Mouse (Mus musculus) cortical plate, adult 2 months (tissue): ENCODE data around the gene Itih4. TPM values are rescaled to one million over a fixed set of nuclear protein-coding genes. Genes with fewer than 3 reads are reported as not detected.

Experiments
- H3K27ac ChIP-seq: fragments of 200-500 bp; 2 replicates; pipeline ENCODE4 v1.5.1; 2012; ENCODE audit warnings: low read length, control low read depth, inconsistent platforms; ENCODE audit not compliant: insufficient read depth
- H3K4me1 ChIP-seq: fragments of 200-500 bp; 2 replicates; pipeline ENCODE4 v1.6.1; 2011; ENCODE audit warnings: low read length; ENCODE audit not compliant: control insufficient read depth, insufficient read depth
- H3K4me3 ChIP-seq: fragments of 200-500 bp; 2 replicates; pipeline ENCODE4 v1.5.1; 2011; ENCODE audit warnings: mild to moderate bottlenecking, low read length, control low read depth; ENCODE audit not compliant: insufficient read depth
- CTCF ChIP-seq: fragments of 200-500 bp; IDR thresholded peaks from 2 replicates; pipeline ENCODE4 v1.5.1; 2011; ENCODE audit warnings: mild to moderate bottlenecking, control low read depth, low read length; ENCODE audit not compliant: insufficient read depth; ENCODE audit errors: extremely low read depth
- POLR2A ChIP-seq: fragments of 200-500 bp; IDR thresholded peaks from 2 replicates; pipeline ENCODE4 v1.6.1; 2011; ENCODE audit warnings: mild to moderate bottlenecking, low read length, control low read depth; ENCODE audit not compliant: insufficient read depth; ENCODE audit errors: extremely low read depth
- polyA plus RNA-seq: library from polyadenylated mRNA; depleted of rRNA; stranded (reverse); fragments of >200 nt; gene quantifications from 2 replicates; pipeline ENCODE4 v1.2.3, GENCODE M21; 2012; rRNA removed

Gene Itih4
- 0.04 and 0.09 TPM in 2 replicates for polyA plus RNA-seq

DNA sequence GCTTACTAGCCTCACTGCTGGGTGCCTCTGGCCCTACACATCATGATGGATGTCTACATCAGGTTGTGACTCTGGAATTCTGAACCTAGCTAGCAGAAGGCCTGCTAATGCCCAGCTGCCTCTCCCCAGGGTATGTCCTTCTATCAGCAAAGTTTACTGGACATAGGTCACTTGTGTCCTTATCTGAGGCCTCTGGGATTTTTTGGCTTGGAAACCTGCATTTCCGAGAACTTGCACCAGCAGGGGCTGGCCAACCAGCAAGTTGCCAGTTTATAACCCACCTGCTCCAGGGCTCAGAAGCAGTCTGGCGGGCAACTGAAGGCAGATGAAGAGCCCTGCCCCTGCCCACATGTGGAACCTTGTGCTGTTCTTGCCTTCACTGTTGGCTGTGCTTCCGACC lies at the start of gene Itih4:
TSS of gene Itih4 (plus strand) at position 273 of the 400 bp plus-strand sequence.
- no peak within 1 kb of the TSS for H3K27ac ChIP-seq
- TF ChIP-seq POLR2A (no peak), CTCF (no peak)
- no peak within 1 kb of the TSS for H3K4me3 ChIP-seq
- peaks cover 2% of the 10 kb centered on the region; the same call in 1 of the 2 replicates for H3K4me1 ChIP-seq

- H3K4me1 ChIP-seq = peaks cover 1% of the 10 kb centered on the region; the same call in 1 of the 2 replicates
- H3K27ac ChIP-seq = no peak overlapping the region
- no peak overlapping the region for H3K4me3 ChIP-seq
- TF ChIP-seq CTCF (no peak), POLR2A (no peak)
Measured at GRCm38 (mm10) chr14:30837416-30837996, 48.8 kb upstream of the Itih4 start.

- Histone ChIP-seq H3K27ac (no peak overlapping the region), H3K4me1 (no peaks in the 10 kb centered on the region), H3K4me3 (no peak overlapping the region)
- TF ChIP-seq CTCF (no peak), POLR2A (no peak)
Measured at GRCm38 (mm10) chr14:30843701-30844100, 42.6 kb upstream of the Itih4 start.

DNA sequence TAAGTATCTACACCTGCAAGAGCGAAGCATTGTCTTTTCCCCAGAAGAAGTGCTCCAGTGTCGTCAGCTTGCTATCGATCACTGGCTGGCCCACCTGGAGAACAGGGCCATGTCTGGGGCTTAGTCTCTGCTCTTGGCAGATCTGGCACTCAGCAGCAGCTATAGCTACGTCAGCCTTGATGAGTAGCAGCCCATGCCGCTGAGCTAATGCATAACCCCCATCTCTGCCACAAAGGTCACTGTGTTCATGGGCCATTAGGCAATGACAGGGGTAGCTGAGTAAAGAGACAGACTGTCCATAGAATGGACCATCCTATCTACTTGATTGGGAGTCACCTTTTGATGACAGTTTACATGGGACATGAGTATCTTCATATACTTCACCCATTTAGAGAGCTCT lies 35.8 kb upstream of the Itih4 start:
- no peaks in the 10 kb centered on the region for H3K4me1 ChIP-seq
- no peak overlapping the region for H3K4me3 ChIP-seq
- H3K27ac ChIP-seq = no peak overlapping the region
- no peak for TF ChIP-seq POLR2A
- no peak for TF ChIP-seq CTCF

DNA sequence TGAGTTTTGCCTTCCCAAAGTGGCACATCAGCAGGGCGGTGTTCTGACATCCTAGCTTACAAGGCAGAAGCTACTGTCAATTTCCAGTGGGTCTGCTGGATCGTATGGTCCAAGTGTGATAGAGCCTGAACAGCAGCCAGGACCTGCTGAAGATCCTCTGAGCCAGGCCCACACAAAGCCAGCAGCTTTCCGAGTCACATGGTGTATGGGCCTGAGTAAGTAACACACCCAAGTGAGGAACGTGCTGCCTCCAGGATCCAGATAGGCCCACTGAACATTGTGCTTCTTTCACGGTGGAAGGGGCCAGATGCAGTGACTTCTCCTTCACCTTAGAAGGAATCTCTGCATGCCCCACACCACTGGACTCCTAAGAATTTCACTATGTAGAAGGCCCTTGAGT lies 34.0 kb upstream of the Itih4 start:
- H3K4me3 ChIP-seq = no peak overlapping the region
- H3K27ac ChIP-seq = no peak overlapping the region
- no peak for TF ChIP-seq POLR2A
- no peak for TF ChIP-seq CTCF
- peaks cover 6% of the 10 kb centered on the region for H3K4me1 ChIP-seq

- no peak overlapping the region for H3K27ac ChIP-seq
- peaks cover 6% of the 10 kb centered on the region for H3K4me1 ChIP-seq
- no peak overlapping the region for H3K4me3 ChIP-seq
- TF ChIP-seq POLR2A (no peak), CTCF (no peak)
Measured at GRCm38 (mm10) chr14:30855316-30855715, 31.0 kb upstream of the Itih4 start.

DNA sequence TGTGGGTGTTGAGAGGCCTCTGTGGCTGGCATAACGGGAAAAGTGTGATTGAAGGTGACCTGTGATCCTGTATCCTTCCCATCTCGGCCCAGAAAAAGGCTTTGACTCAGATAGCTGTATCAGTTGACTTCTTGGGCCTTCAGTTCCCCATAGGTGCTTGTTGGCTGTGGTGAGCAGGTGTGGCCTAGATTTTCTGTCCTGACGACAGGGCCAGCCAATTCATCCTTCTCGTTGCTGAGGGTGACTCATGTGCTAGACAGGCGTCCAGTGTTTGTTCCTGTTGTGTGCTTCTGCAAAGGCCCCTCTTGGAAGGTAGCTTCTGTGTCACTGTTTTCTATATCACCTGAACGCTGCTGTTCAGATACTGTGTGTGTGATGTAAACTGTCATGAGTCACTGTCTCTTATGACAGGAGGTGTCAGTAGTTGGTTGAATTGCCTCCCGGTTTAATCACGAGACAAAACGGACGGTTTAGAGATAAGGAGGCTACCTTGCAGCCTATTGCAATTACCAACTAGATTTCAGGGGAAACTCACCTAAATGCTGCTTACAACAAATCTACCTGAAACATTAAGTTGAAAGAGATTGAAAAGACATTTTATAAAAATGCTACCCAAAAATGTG lies 29.3 kb upstream of the Itih4 start:
- Histone ChIP-seq H3K4me3 (no peak overlapping the region), H3K4me1 (peaks cover 12% of the 10 kb centered on the region), H3K27ac (no peak overlapping the region)
- no peak for TF ChIP-seq POLR2A
- no peak for TF ChIP-seq CTCF

GRCm38 (mm10) chr14:30857990-30858389 lies 28.3 kb upstream of the Itih4 start:
- Histone ChIP-seq H3K27ac (no peak overlapping the region), H3K4me3 (no peak overlapping the region), H3K4me1 (peaks cover 12% of the 10 kb centered on the region)
- no peak for TF ChIP-seq POLR2A
- peak; percentile 39; the same call in 1 of the 2 replicates for TF ChIP-seq CTCF

GRCm38 (mm10) chr14:30861421-30862125 lies 24.7 kb upstream of the Itih4 start:
- no peak overlapping the region for H3K4me3 ChIP-seq
- peaks cover 11% of the 10 kb centered on the region for H3K4me1 ChIP-seq
- H3K27ac ChIP-seq = no peak overlapping the region
- no peak for TF ChIP-seq POLR2A
- TF ChIP-seq CTCF = no peak

- no peak for TF ChIP-seq CTCF
- TF ChIP-seq POLR2A = no peak
- no peak overlapping the region for H3K27ac ChIP-seq
Measured at GRCm38 (mm10) chr14:30862368-30862767, 23.9 kb upstream of the Itih4 start.

More at GRCm38 (mm10) chr14:30862368-30862767, 23.9 kb upstream of the Itih4 start:
- H3K4me3 ChIP-seq = no peak overlapping the region
- H3K4me1 ChIP-seq = peaks cover 6% of the 10 kb centered on the region
